Mouse (Mus musculus) myocyte (in vitro differentiated cells): ENCODE data around the gene Galnt7. TPM values are rescaled to one million over a fixed set of nuclear protein-coding genes. Genes with fewer than 3 reads are reported as not detected.

Experiments
- H3K27me3 ChIP-seq: one replicate; pipeline ENCODE4 v1.6.1; 2011; ENCODE audit not compliant: control insufficient read depth, insufficient read depth, insufficient read length
- H3K36me3 ChIP-seq: one replicate; pipeline ENCODE4 v1.6.1; 2011; ENCODE audit not compliant: control insufficient read depth, insufficient read depth
- H3K4me2 ChIP-seq: one replicate; pipeline ENCODE4 v1.6.1; 2011; ENCODE audit warnings: low read depth, control low read depth
- H3K4me3 ChIP-seq: one replicate; pipeline ENCODE4 v1.5.1; 2011; ENCODE audit warnings: mild to moderate bottlenecking, control low read depth, moderate library complexity
- H3K79me2 ChIP-seq: one replicate; pipeline ENCODE4 v1.6.1; 2011; ENCODE audit not compliant: control insufficient read depth, insufficient read depth
- H3ac ChIP-seq: one replicate; pipeline ENCODE4 v1.6.1; 2011; ENCODE audit not compliant: control insufficient read depth, insufficient read length
- CEBPB ChIP-seq: IDR thresholded peaks from 2 replicates; pipeline ENCODE4 v1.6.1; 2011; ENCODE audit warnings: mild to moderate bottlenecking, moderate library complexity; ENCODE audit not compliant: poor library complexity, insufficient read depth, severe bottlenecking
- E2F4 ChIP-seq: IDR thresholded peaks from one replicate; pipeline ENCODE4 v1.6.1; 2011; ENCODE audit warnings: mild to moderate bottlenecking, control low read depth, moderate library complexity; ENCODE audit not compliant: insufficient read depth
- MAX ChIP-seq: IDR thresholded peaks from one replicate; pipeline ENCODE4 v1.6.1; 2011; ENCODE audit warnings: low read depth, mild to moderate bottlenecking, control low read depth
- MYOD1 ChIP-seq, 3 experiments: IDR thresholded peaks; one replicate each; pipeline ENCODE4 v1.6.1; 2011; ENCODE audit warnings: control low read depth in 2 of 3, low read depth in 2 of 3, mild to moderate bottlenecking in 2 of 3, moderate library complexity in 1 of 3; ENCODE audit not compliant: insufficient read length in 2 of 3, control insufficient read depth in 1 of 3
- MYOG ChIP-seq, 3 experiments: IDR thresholded peaks; one replicate each; pipeline ENCODE4 v1.6.1; 2011; ENCODE audit warnings: control low read depth in 2 of 3, low read depth in 2 of 3, mild to moderate bottlenecking in 2 of 3; ENCODE audit not compliant: insufficient read length in 2 of 3, control insufficient read depth in 1 of 3, insufficient read depth in 1 of 3
- POLR2A ChIP-seq: IDR thresholded peaks from one replicate; pipeline ENCODE4 v1.6.1; 2011; ENCODE audit warnings: low read depth, mild to moderate bottlenecking, control low read depth, moderate library complexity; ENCODE audit not compliant: insufficient read length
- POLR2AphosphoS2 ChIP-seq: IDR thresholded peaks from one replicate; pipeline ENCODE4 v1.6.1; 2011; ENCODE audit warnings: low read depth, control low read depth; ENCODE audit not compliant: insufficient read length
- REST ChIP-seq: IDR thresholded peaks from one replicate; pipeline ENCODE4 v1.6.1; 2011; ENCODE audit warnings: mild to moderate bottlenecking, control low read depth, moderate library complexity; ENCODE audit not compliant: insufficient read depth, insufficient read length
- SRF ChIP-seq: IDR thresholded peaks from one replicate; pipeline ENCODE4 v1.6.1; 2011; ENCODE audit warnings: low read depth; ENCODE audit not compliant: control insufficient read depth, insufficient read length
- TCF12 ChIP-seq: IDR thresholded peaks from one replicate; pipeline ENCODE4 v1.6.1; 2011; ENCODE audit warnings: mild to moderate bottlenecking, control low read depth; ENCODE audit not compliant: poor library complexity, insufficient read depth, severe bottlenecking
- TCF3 ChIP-seq: IDR thresholded peaks from one replicate; pipeline ENCODE4 v1.6.1; 2011; ENCODE audit warnings: low read depth, control low read depth; ENCODE audit not compliant: insufficient read length
- USF1 ChIP-seq: IDR thresholded peaks from one replicate; pipeline ENCODE4 v1.6.1; 2011; ENCODE audit warnings: low read depth, mild to moderate bottlenecking, control low read depth, moderate library complexity
- polyA plus RNA-seq: library from polyadenylated mRNA; unstranded; fragments of >200 nt; fragmentation: generic; extraction: Trizol; gene quantifications from one replicate; pipeline ENCODE4 v1.2.1, GENCODE M21; 2012; ENCODE audit warnings: missing spikeins

Gene Galnt7
- polyA plus RNA-seq, 1 experiment = 3.1 TPM

DNA sequence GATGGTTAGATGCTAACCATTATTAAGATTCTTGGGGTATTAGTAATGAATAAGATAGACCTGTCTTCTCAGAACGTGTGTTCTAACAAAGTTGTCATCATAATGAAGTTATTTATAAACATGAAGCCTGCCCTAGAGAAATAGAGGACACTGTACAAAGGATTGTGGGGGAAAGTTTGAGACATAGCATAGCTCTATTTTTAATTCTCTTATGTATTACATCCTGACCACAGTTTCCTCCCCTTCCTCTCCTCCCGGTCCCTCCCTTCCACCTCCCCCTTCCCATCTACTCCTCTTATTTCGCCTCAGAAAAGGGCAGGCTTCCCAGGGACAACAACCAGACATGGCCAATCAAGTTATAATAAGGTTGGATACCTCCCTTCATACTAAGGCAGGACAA lies 174.4 kb downstream of the Galnt7 start:
- no peak overlapping the region for H3K4me3 ChIP-seq
- TF ChIP-seq USF1 = no peak
- TF ChIP-seq REST = no peak
- TF ChIP-seq MYOD1 (IDR thresholded peaks at IDR 0.05; ENCODE audit: control insufficient read depth in 1 of 3, insufficient read length in 2 of 3, low read depth in 2 of 3) = no peak
- TF ChIP-seq MAX = no peak
- TF ChIP-seq E2F4 = no peak
- no peak for TF ChIP-seq POLR2AphosphoS2
- TF ChIP-seq MYOG (IDR thresholded peaks at IDR 0.05; ENCODE audit: control insufficient read depth in 1 of 3, insufficient read depth in 1 of 3, insufficient read length in 2 of 3, low read depth in 2 of 3) = no peak
- TF ChIP-seq SRF = no peak
- no peak for TF ChIP-seq TCF12
- TF ChIP-seq TCF3 = no peak
- no peak for TF ChIP-seq POLR2A
- TF ChIP-seq CEBPB = no peak
- H3K36me3 ChIP-seq = peaks cover 24% of the 10 kb centered on the region
- H3K4me2 ChIP-seq = no peak overlapping the region
- H3K79me2 ChIP-seq = no peaks in the 10 kb centered on the region
- H3K27me3 ChIP-seq = no peaks in the 10 kb centered on the region
- no peak overlapping the region for H3ac ChIP-seq

Other genes with a start within 250 kb of the Galnt7 start
- not detected for gene Scrg1, start 197.1 kb downstream of the Galnt7 start, polyA plus RNA-seq
- 32.5 TPM for gene Sap30, start 165.2 kb downstream of the Galnt7 start, polyA plus RNA-seq
- gene Hmgb2, start 141.1 kb downstream of the Galnt7 start, polyA plus RNA-seq = 24.9 TPM